Mouse (Mus musculus): ENCODE measurements around the gene Ube2m.

GRCm38 (mm10) chr7:13033451-13034147, 4.5 kb downstream of the Ube2m start:
- TF ChIP-seq POLR2A (IDR thresholded peaks at IDR 0.05; ENCODE audit: extremely low read depth, insufficient read depth, low read length) (no peak), CTCF (IDR thresholded peaks at IDR 0.05; ENCODE audit: low read depth, low read length) (no peak)

Measured in liver, adult 2 months (tissue).